In the genomic region with DNA sequence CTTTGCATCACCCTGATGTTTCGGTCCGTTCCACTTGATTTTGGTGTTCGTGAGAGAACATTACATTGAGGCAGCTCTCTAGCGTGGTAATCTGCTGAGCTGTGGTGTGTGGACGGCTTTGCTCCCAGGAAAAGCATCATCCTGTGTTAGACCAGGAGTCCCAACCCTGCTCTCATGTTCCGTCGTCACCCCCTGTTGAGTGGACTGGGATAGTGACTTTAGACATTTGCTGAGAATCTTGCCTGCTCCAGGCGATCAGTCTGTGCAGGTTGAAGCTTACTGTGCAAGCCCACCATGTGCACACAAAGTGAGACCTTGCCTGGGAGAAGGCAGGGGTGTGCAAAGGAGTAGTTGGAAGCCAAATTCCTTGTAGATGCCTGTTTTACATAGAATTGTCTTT, we compare ENCODE assay signal across 24 mouse cellular contexts.
DNase-seq lines count a peak whose midpoint lies in the region; ATAC-seq and TF ChIP-seq lines count a peak whose summit lies in the region.
"Had no signal": no experiment of that assay in that cellular context is flagged by ENCODE, and none has a peak within 500 bp of the region (broad histone marks: within the 10 kb centered on the region; RNA-seq: fewer than 3 reads in every experiment).

No protein-coding gene starts in this region.

- H3K4me3 ChIP-seq in heart, embryonic 13.5 days = no peak overlapping the region
- H3K4me3 ChIP-seq in kidney, postnatal 0 days (replicated peaks; ENCODE audit: low read depth, low read length) = no peak overlapping the region
- H3K4me3 ChIP-seq in embryonic fibroblast, embryonic 13.5 days (ENCODE audit: insufficient read depth, low read length) = no peak overlapping the region
- H3K4me3 ChIP-seq: embryonic facial prominence, embryonic 10.5 days; hindbrain, embryonic 12.5 days; kidney, embryonic 15.5 days; megakaryocyte, embryonic 14.5 days; neural tube, embryonic 15.5 days had no signal

- TF ChIP-seq POLR2A in embryonic fibroblast, embryonic 13.5 days (IDR thresholded peaks at IDR 0.05; ENCODE audit: low read depth, low read length) = no peak

- DNase-seq in adrenal gland, adult (ENCODE audit: inconsistent age in 2 of 2, low spot score in 1 of 2) = peak; percentile 21 to 55
- DNase-seq in adrenal gland, postnatal 4 days (ENCODE audit: low spot score in 2 of 2) = no peak
- no peak for DNase-seq in heart, postnatal 14 days
- DNase-seq in kidney, postnatal 0 days (ENCODE audit: low spot score) = no peak
- no peak for DNase-seq in kidney, adult 9 months
- DNase-seq in ovary, postnatal 14 days (ENCODE audit: low spot score) = no peak
- DNase-seq: adrenal gland, postnatal 14 days; cerebellum, adult 8-10 months; gastrocnemius, postnatal 36 days; layer of hippocampus, postnatal 36 days; midbrain, embryonic 14.5 days; right cerebral cortex, postnatal 14 days; thymus, adult 2 months had no signal

- H3K27ac ChIP-seq in heart, embryonic 13.5 days (replicated peaks) = peak overlapping the region; percentile 87; the same call in 1 of the 2 replicates
- H3K27ac ChIP-seq in kidney, postnatal 0 days = peak overlapping the region; percentile 9; the same call in 1 of the 2 replicates
- H3K27ac ChIP-seq in embryonic fibroblast, embryonic 13.5 days (ENCODE audit: insufficient read depth, low read length) = peak overlapping the region; percentile 49
- H3K27ac ChIP-seq: embryonic facial prominence, embryonic 10.5 days; hindbrain, embryonic 12.5 days; liver, embryonic 14.5 days; neural tube, embryonic 15.5 days had no signal

- no peaks in the 10 kb centered on the region for H3K36me3 ChIP-seq in heart, embryonic 13.5 days
- H3K36me3 ChIP-seq in kidney, postnatal 0 days (ENCODE audit: insufficient read depth, low read length) = no peaks in the 10 kb centered on the region
- H3K36me3 ChIP-seq: embryonic facial prominence, embryonic 10.5 days; hindbrain, embryonic 12.5 days; kidney, embryonic 15.5 days; neural tube, embryonic 15.5 days had no signal

- intact Hi-C loops in heart, postnatal 14 days (cut with DNase I) = no loop called here

- no peaks in the 10 kb centered on the region for H3K9me3 ChIP-seq in heart, embryonic 13.5 days
- no peaks in the 10 kb centered on the region for H3K9me3 ChIP-seq in kidney, postnatal 0 days (replicated peaks; ENCODE audit: low read length)
- H3K9me3 ChIP-seq: embryonic facial prominence, embryonic 10.5 days; hindbrain, embryonic 12.5 days; kidney, embryonic 15.5 days; megakaryocyte, embryonic 14.5 days; neural tube, embryonic 15.5 days had no signal

- H3K9ac ChIP-seq in heart, embryonic 13.5 days = no peak overlapping the region
- H3K9ac ChIP-seq in kidney, postnatal 0 days (ENCODE audit: low read depth, low read length) = no peak overlapping the region
- H3K9ac ChIP-seq: hindbrain, embryonic 12.5 days; kidney, embryonic 15.5 days; liver, embryonic 14.5 days; neural tube, embryonic 15.5 days had no signal

- WGBS in heart, embryonic 13.5 days = 75% methylated on average over 8 of the region's 8 CpGs
- WGBS in kidney, postnatal 0 days = 84% methylated on average over 8 of the region's 8 CpGs

- no peak for TF ChIP-seq CTCF in kidney, postnatal 0 days (IDR thresholded peaks at IDR 0.05; ENCODE audit: low read depth)
- no peak for TF ChIP-seq CTCF in embryonic fibroblast, embryonic 13.5 days (IDR thresholded peaks at IDR 0.05; ENCODE audit: borderline replicate concordance, insufficient read depth, low read length)

- no peak overlapping the region for H3K4me2 ChIP-seq in heart, embryonic 13.5 days
- H3K4me2 ChIP-seq in kidney, postnatal 0 days (ENCODE audit: low read length) = no peak overlapping the region
- H3K4me2 ChIP-seq: hindbrain, embryonic 12.5 days; kidney, embryonic 15.5 days; neural tube, embryonic 15.5 days had no signal

- H3K4me1 ChIP-seq in heart, embryonic 13.5 days = peaks cover 88% of the 10 kb centered on the region
- H3K4me1 ChIP-seq in kidney, postnatal 0 days (replicated peaks; ENCODE audit: insufficient read depth, low read length) = peaks cover 20% of the 10 kb centered on the region
- peaks cover 17% of the 10 kb centered on the region for H3K4me1 ChIP-seq in embryonic fibroblast, embryonic 13.5 days (ENCODE audit: control insufficient read depth, insufficient read depth, low read length)

- no peaks in the 10 kb centered on the region for H3K27me3 ChIP-seq in heart, embryonic 13.5 days (replicated peaks)
- H3K27me3 ChIP-seq in kidney, postnatal 0 days (ENCODE audit: insufficient read depth, low read length) = no peaks in the 10 kb centered on the region
- H3K27me3 ChIP-seq: hindbrain, embryonic 12.5 days; kidney, embryonic 15.5 days; megakaryocyte, embryonic 14.5 days; neural tube, embryonic 15.5 days; Patski had no signal

- no peak for ATAC-seq in heart, embryonic 13.5 days (ENCODE audit: extremely low read depth, insufficient number of reproducible peaks, low FRiP score, low TSS enrichment)
- no peak for ATAC-seq in kidney, postnatal 0 days (replicated peaks; ENCODE audit: low FRiP score, low read depth)
- ATAC-seq: forebrain, embryonic 14.5 days; inflammation-experienced regulatory T-cells, adult 6 months; Patski had no signal

Comparison
In these comparisons a context has a peak if more than half of its experiments do, and no peak if none do; other contexts are left out.
1. DNase-seq: peak in adrenal gland, adult (2 of 2); none in adrenal gland, postnatal 4 days (0 of 2), heart, postnatal 14 days (0 of 2), kidney, postnatal 0 days (single experiment), kidney, adult 9 months (single experiment) and ovary, postnatal 14 days (single experiment).
2. H3K27ac ChIP-seq: peak in every context shown above with its lines; median percentile 87 in heart, embryonic 13.5 days; 49 in embryonic fibroblast, embryonic 13.5 days; 9 in kidney, postnatal 0 days.